Mouse (Mus musculus) B cell, adult 67 days (primary cell): ENCODE data around the gene Ada. TPM values are rescaled to one million over a fixed set of nuclear protein-coding genes. Genes with fewer than 3 reads are reported as not detected.

Experiments
- total RNA-seq, 2 experiments: library from RNA; stranded (reverse); gene quantifications; 4 replicates each; pipeline ENCODE4 v1.2.4; 2023

Gene Ada
- total RNA-seq, result 1 to 10 TPM; 2.2 to 3.7 TPM

GRCm38 (mm10) chr2:163749647-163750611, at the start of gene Ada:
Ada (minus strand) TSS chr2:163750239.

Other genes with a start within 250 kb of the Ada start
- not detected for gene Hnf4a, start 243.4 kb downstream of the Ada start, total RNA-seq
- 100 to 1,000 TPM; 201 to 213 TPM for gene Ttpal, start 147.9 kb downstream of the Ada start, total RNA-seq
- 1,000 to 10,000 TPM; 1,513 to 1,692 TPM for gene Serinc3, start 105.1 kb downstream of the Ada start, total RNA-seq
- gene Pkig, start 91.9 kb downstream of the Ada start, total RNA-seq, result 100 to 1,000 TPM; 251 to 253 TPM
- gene Ccn5, start 70.6 kb upstream of the Ada start, total RNA-seq, result not detected
- not detected for gene Kcnk15, start 103.4 kb upstream of the Ada start, total RNA-seq
- gene Rims4, start 168.4 kb upstream of the Ada start, total RNA-seq, result not detected
- gene Ywhab, start 244.7 kb upstream of the Ada start, total RNA-seq, result 100 to 1,000 TPM; 109 to 110 TPM